Mouse (Mus musculus): ENCODE measurements around the gene Atp13a4.

Atp13a4 gene

GRCm38 (mm10) chr16:29480396-29480795 is 64.3 kb downstream of the Atp13a4 start:
- intact Hi-C loops (cut with DNase I), result no loop called here

- intact Hi-C loops (cut with DNase I), result no loop called here
Measured at GRCm38 (mm10) chr16:29463798-29464197, 80.9 kb downstream of the Atp13a4 start.

- intact Hi-C loops (cut with DNase I), result loop anchor here (10.0 kb wide), 2 partner anchors 95 to 625 kb away; no protein-coding TSS in a partner anchor
Measured at GRCm38 (mm10) chr16:29459331-29459730, 85.3 kb downstream of the Atp13a4 start.

GRCm38 (mm10) chr16:29456851-29457250 is 87.8 kb downstream of the Atp13a4 start:
- intact Hi-C loops (cut with DNase I), result loop anchor here (10.0 kb wide), 2 partner anchors 98 to 622 kb away; no protein-coding TSS in a partner anchor

- intact Hi-C loops (cut with DNase I), result loop anchor here (10.0 kb wide), 2 partner anchors 102 to 618 kb away; no protein-coding TSS in a partner anchor
Measured at GRCm38 (mm10) chr16:29453282-29453681, 91.4 kb downstream of the Atp13a4 start.

GRCm38 (mm10) chr16:29451706-29452105 is 93.0 kb downstream of the Atp13a4 start:
- intact Hi-C loops (cut with DNase I), result loop anchor here (10.0 kb wide), 2 partner anchors 103 to 617 kb away; no protein-coding TSS in a partner anchor

- intact Hi-C loops (cut with DNase I), result no loop called here
Measured at GRCm38 (mm10) chr16:29442126-29442525, 102.5 kb downstream of the Atp13a4 start.

- intact Hi-C loops (cut with DNase I), result no loop called here
Measured at GRCm38 (mm10) chr16:29441405-29441985, 103.2 kb downstream of the Atp13a4 start.

- intact Hi-C loops (cut with DNase I), result loop anchor here (10.0 kb wide), 1 partner anchor 593 kb away; no protein-coding TSS in a partner anchor
Measured at GRCm38 (mm10) chr16:29438045-29438444, 106.6 kb downstream of the Atp13a4 start.

GRCm38 (mm10) chr16:29435746-29436145 is 108.9 kb downstream of the Atp13a4 start:
- intact Hi-C loops (cut with DNase I), result loop anchor here (10.0 kb wide), 1 partner anchor 591 kb away; no protein-coding TSS in a partner anchor

- intact Hi-C loops (cut with DNase I), result loop anchor here (10.0 kb wide), 1 partner anchor 590 kb away; no protein-coding TSS in a partner anchor
Measured at GRCm38 (mm10) chr16:29434712-29435111, 110.0 kb downstream of the Atp13a4 start.

GRCm38 (mm10) chr16:29414822-29415221 is 129.8 kb downstream of the Atp13a4 start:
- intact Hi-C loops (cut with DNase I), result no loop called here

- intact Hi-C loops (cut with DNase I), result no loop called here
Measured at GRCm38 (mm10) chr16:29407319-29407718, 137.3 kb downstream of the Atp13a4 start.

GRCm38 (mm10) chr16:29399079-29399478 is 145.6 kb downstream of the Atp13a4 start:
- intact Hi-C loops (cut with DNase I), result no loop called here

GRCm38 (mm10) chr16:29384781-29385180 is 159.9 kb downstream of the Atp13a4 start:
- intact Hi-C loops (cut with DNase I), result no loop called here

- intact Hi-C loops (cut with DNase I), result no loop called here
Measured at GRCm38 (mm10) chr16:29378458-29378857, 166.2 kb downstream of the Atp13a4 start, which contains the start of gene Atp13a5. TSS of gene Atp13a5 (minus strand) at chr16:29378732.

GRCm38 (mm10) chr16:29374636-29375035 is 170.0 kb downstream of the Atp13a4 start:
- intact Hi-C loops (cut with DNase I), result no loop called here
